Comparison of ENCODE assay signal across 10 mouse cellular contexts in the genomic region with DNA sequence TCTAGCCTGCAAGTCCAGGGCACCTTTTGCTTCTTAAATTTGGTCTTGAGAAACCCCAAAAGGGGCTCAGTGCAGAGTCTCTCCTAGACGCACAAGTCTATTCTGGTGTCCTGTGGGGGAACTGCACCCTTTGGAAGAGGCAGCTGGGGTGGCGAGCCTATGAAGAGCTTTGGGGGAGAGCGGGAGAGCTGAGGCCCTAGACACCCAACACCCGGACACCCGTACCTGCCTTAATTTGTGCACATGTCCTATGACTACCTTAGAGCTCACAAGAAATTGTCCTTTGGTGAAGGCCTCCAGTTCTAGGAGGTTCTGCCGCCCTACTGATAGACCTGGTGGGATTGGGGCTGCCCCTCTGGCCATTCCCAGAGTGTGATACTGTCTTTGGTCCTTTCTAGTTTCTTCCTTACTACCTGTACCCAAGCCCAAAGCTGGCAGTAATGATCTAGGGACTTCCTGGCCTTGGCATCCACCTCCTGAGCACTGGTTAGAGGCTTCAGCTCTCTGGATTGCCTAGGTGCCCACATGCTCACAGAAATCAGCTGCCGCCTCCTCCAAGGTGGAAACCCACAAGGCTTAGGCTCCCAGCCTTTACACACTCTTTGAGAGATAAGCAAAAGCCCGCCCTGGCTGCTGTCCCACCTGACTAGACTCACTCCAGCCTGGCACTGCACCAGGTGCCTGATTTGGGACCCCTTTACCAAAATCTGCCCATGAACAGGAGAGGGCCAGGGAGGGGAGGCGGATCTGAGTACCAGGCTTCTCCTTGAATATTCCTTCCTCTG. TPM values are rescaled to one million over a fixed set of nuclear protein-coding genes. Genes with fewer than 3 reads are reported as not detected.
DNase-seq lines count a peak whose midpoint lies in the region; ATAC-seq and TF ChIP-seq lines count a peak whose summit lies in the region.
"Had no signal": no experiment of that assay in that cellular context is flagged by ENCODE, and none has a peak within 500 bp of the region (broad histone marks: within the 10 kb centered on the region; RNA-seq: fewer than 3 reads in every experiment).

No protein-coding gene starts in this region.

- H3K4me3 ChIP-seq in kidney, embryonic 14.5 days (ENCODE audit: low read length), result peak overlapping the region; percentile 54
- H3K4me3 ChIP-seq in hindbrain, embryonic 11.5 days (ENCODE audit: low read depth, low read length), result no peak overlapping the region
- H3K4me3 ChIP-seq in myocyte, result peak overlapping the region; percentile 24

- H3K4me1 ChIP-seq in kidney, embryonic 14.5 days (ENCODE audit: control insufficient read depth, insufficient read depth, low read length), result peaks cover 9% of the 10 kb centered on the region; the same call in 1 of the 2 replicates
- H3K4me1 ChIP-seq in hindbrain, embryonic 11.5 days (replicated peaks; ENCODE audit: control insufficient read depth, insufficient read depth, low read length), result peaks cover 6% of the 10 kb centered on the region

- no peaks in the 10 kb centered on the region for H3K79me2 ChIP-seq in myocyte (ENCODE audit: control insufficient read depth, insufficient read depth)

- DNase-seq in kidney, adult 9 months, result no peak
- DNase-seq in cerebellum, adult 9-11 months, result peak; percentile 79
- DNase-seq in hindbrain, embryonic 11.5 days (ENCODE audit: low spot score), result no peak
- DNase-seq in spleen, postnatal 4 days (ENCODE audit: low spot score in 2 of 2), result no peak
- DNase-seq in thymus, postnatal 36 days, result no peak

- H3K27ac ChIP-seq in kidney, embryonic 14.5 days (ENCODE audit: low read depth, low read length), result no peak overlapping the region
- H3K27ac ChIP-seq in hindbrain, embryonic 11.5 days (ENCODE audit: low read depth, low read length), result no peak overlapping the region

- no peaks in the 10 kb centered on the region for H3K9me3 ChIP-seq in kidney, embryonic 14.5 days (ENCODE audit: control insufficient read depth, low read length)
- H3K9me3 ChIP-seq in hindbrain, embryonic 11.5 days (ENCODE audit: control insufficient read depth, low read length), result no peaks in the 10 kb centered on the region

- 52% methylated on average over 9 of the region's 9 CpGs for WGBS in kidney, embryonic 14.5 days
- 58% methylated on average over 9 of the region's 9 CpGs for WGBS in hindbrain, embryonic 11.5 days

- no peaks in the 10 kb centered on the region for H3K36me3 ChIP-seq in kidney, embryonic 14.5 days (ENCODE audit: control insufficient read depth, insufficient read depth, low read length)
- H3K36me3 ChIP-seq in hindbrain, embryonic 11.5 days (ENCODE audit: control insufficient read depth, insufficient read depth, low read length), result no peaks in the 10 kb centered on the region
- H3K36me3 ChIP-seq in myocyte (ENCODE audit: control insufficient read depth, insufficient read depth), result no peaks in the 10 kb centered on the region

- peaks cover 55% of the 10 kb centered on the region for H3K27me3 ChIP-seq in kidney, embryonic 14.5 days (ENCODE audit: control insufficient read depth, insufficient read depth, low read length)
- H3K27me3 ChIP-seq in hindbrain, embryonic 11.5 days (ENCODE audit: control insufficient read depth, insufficient read depth, low read length), result peaks cover 45% of the 10 kb centered on the region
- peaks cover 24% of the 10 kb centered on the region for H3K27me3 ChIP-seq in myocyte (ENCODE audit: control insufficient read depth, insufficient read depth, insufficient read length)

- peak overlapping the region; percentile 98 for H3K4me2 ChIP-seq in kidney, embryonic 14.5 days (replicated peaks; ENCODE audit: low read depth, low read length)
- peak overlapping the region; percentile 87; the same call in 1 of the 2 replicates for H3K4me2 ChIP-seq in hindbrain, embryonic 11.5 days (replicated peaks; ENCODE audit: low read depth, low read length)
- peak overlapping the region; percentile 55 for H3K4me2 ChIP-seq in myocyte (ENCODE audit: low read depth)

- ATAC-seq in kidney, embryonic 14.5 days (ENCODE audit: low FRiP score, low TSS enrichment), result no peak
- ATAC-seq in hindbrain, embryonic 11.5 days (ENCODE audit: low FRiP score), result no peak
- no peak for ATAC-seq in monocyte, adult 5-6 weeks (replicated peaks; ENCODE audit: insufficient number of reproducible peaks, low FRiP score, low TSS enrichment, poor library complexity, severe bottlenecking)

- no peak overlapping the region for H3ac ChIP-seq in myocyte (ENCODE audit: control insufficient read depth, insufficient read length)

- H3K9ac ChIP-seq in kidney, embryonic 14.5 days (ENCODE audit: low read depth, low read length), result no peak overlapping the region
- no peak overlapping the region for H3K9ac ChIP-seq in hindbrain, embryonic 11.5 days (ENCODE audit: low read depth, low read length)

- no peak for TF ChIP-seq POLR2A in myocyte (IDR thresholded peaks at IDR 0.05; ENCODE audit: insufficient read length, low read depth)

TF ChIP-seq in myocyte, 11 proteins besides CTCF, POLR2A, EP300 and RAD21:
- TF ChIP-seq E2F4 (IDR thresholded peaks at IDR 0.05; ENCODE audit: insufficient read depth), result no peak
- no peak for TF ChIP-seq TCF12 (IDR thresholded peaks at IDR 0.05; ENCODE audit: insufficient read depth, poor library complexity, severe bottlenecking)
- no peak for TF ChIP-seq MYOD1 (IDR thresholded peaks at IDR 0.05; ENCODE audit: control insufficient read depth in 1 of 3, insufficient read length in 2 of 3, low read depth in 2 of 3)
- TF ChIP-seq REST (IDR thresholded peaks at IDR 0.05; ENCODE audit: insufficient read depth, insufficient read length), result no peak
- TF ChIP-seq MYOG (IDR thresholded peaks at IDR 0.05; ENCODE audit: control insufficient read depth in 1 of 3, insufficient read depth in 1 of 3, insufficient read length in 2 of 3, low read depth in 2 of 3), result no peak
- no peak for TF ChIP-seq USF1 (IDR thresholded peaks at IDR 0.05; ENCODE audit: low read depth)
- no peak for TF ChIP-seq MAX (IDR thresholded peaks at IDR 0.05; ENCODE audit: low read depth)
- no peak for TF ChIP-seq CEBPB (IDR thresholded peaks at IDR 0.05; ENCODE audit: insufficient read depth, poor library complexity, severe bottlenecking)
- TF ChIP-seq POLR2AphosphoS2 (IDR thresholded peaks at IDR 0.05; ENCODE audit: insufficient read length, low read depth), result no peak
- TF ChIP-seq SRF (IDR thresholded peaks at IDR 0.05; ENCODE audit: control insufficient read depth, insufficient read length, low read depth), result no peak
- no peak for TF ChIP-seq TCF3 (IDR thresholded peaks at IDR 0.05; ENCODE audit: insufficient read length, low read depth)

RNA-seq across cellular contexts. Expression of a gene that starts 1.2 kb away (rescaled TPM):
- 0.32 TPM in 1 of 2 replicates, not detected in the other for polyA plus RNA-seq in kidney, embryonic 14.5 days (2014; fragmentation: Nextera tagmentation; extraction: Ambion mirVana)
- polyA plus RNA-seq in hindbrain, embryonic 11.5 days (2014; fragmentation: Nextera tagmentation; extraction: Ambion mirVana), result 1.7 and 3.3 TPM in 2 replicates
- 12.5 TPM for polyA plus RNA-seq in myocyte (2012; fragmentation: generic; extraction: Trizol)
- not detected in 3 replicates for total RNA-seq in monocyte, adult 5-6 weeks (2017)
- total RNA-seq: common myeloid progenitor, adult 5-6 weeks; MEL had no signal
